Mouse (Mus musculus) heart, postnatal 0 days (tissue): ENCODE measurements at regions not wholly inside any gene's neighbourhood (a gene's known extent, or its start where the extent isn't known, plus 50 kb on each side); places are given as distances from the start of the nearest gene placed in this dataset.

Experiments used
- CTCF ChIP-seq: IDR thresholded peaks from 2 replicates; pipeline ENCODE4 v1.5.1; 2016; ENCODE audit warnings: antibody characterized with exemption, control low read depth, low read depth
- EP300 ChIP-seq: IDR thresholded peaks from 2 replicates; pipeline ENCODE4 v1.6.1; 2016; ENCODE audit warnings: antibody characterized with exemption, low read depth

DNA sequence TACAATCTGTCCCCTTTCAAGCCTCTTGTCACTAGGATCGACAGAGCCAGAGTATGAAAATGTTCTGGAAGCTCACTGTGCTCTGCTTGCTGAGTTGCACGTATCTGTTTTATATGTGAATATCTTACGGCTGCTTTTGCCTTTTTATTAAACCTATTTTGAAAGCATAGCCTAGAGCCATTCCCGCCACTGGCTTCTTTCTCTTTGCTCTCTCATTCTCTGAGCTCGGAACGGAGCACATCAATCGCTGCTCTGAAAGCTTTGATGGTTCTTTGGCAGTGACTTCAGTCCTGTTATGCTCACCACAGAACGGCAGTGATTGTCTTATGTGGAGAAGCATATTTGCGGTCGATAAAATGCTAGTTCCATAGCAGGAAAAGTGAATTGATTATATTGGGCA lies 128.9 kb upstream of the Satb2 start:
- TF ChIP-seq CTCF (no peak), EP300 (no peak)
